Mouse (Mus musculus) embryonic facial prominence, embryonic 15.5 days (tissue): Measurements from ENCODE around the gene Cd82. TPM values are rescaled to one million over a fixed set of nuclear protein-coding genes. Genes with fewer than 3 reads are reported as not detected.

Source experiments
- ATAC-seq: fragments of 200-750 bp; cut with Nextera tagmentation; 2 replicates; pipeline ENCODE4 v1.8.0; 2017; ENCODE audit warnings: low read depth, moderate TSS enrichment; ENCODE audit not compliant: insufficient number of reproducible peaks, low FRiP score, low TSS enrichment
- H3K27ac ChIP-seq: fragments of 300-500 bp; sonication (generic); replicated peaks from 2 replicates; pipeline ENCODE4 v1.5.1; 2015; ENCODE audit warnings: mild to moderate bottlenecking, inconsistent platforms
- H3K27me3 ChIP-seq: fragments of 300-500 bp; sonication (generic); 2 replicates; pipeline ENCODE4 v1.6.1; 2015; ENCODE audit warnings: inconsistent platforms
- H3K36me3 ChIP-seq: fragments of 300-500 bp; sonication (generic); 2 replicates; pipeline ENCODE4 v1.6.1; 2015; ENCODE audit warnings: mild to moderate bottlenecking, inconsistent platforms
- H3K4me1 ChIP-seq: fragments of 300-500 bp; sonication (generic); 2 replicates; pipeline ENCODE4 v1.6.1; 2015; ENCODE audit warnings: inconsistent platforms
- H3K4me2 ChIP-seq: fragments of 300-500 bp; sonication (generic); replicated peaks from 2 replicates; pipeline ENCODE4 v1.6.1; 2015; ENCODE audit warnings: mild to moderate bottlenecking, inconsistent platforms
- H3K4me3 ChIP-seq: fragments of 300-500 bp; sonication (generic); replicated peaks from 2 replicates; pipeline ENCODE4 v1.5.1; 2015; ENCODE audit warnings: mild to moderate bottlenecking, inconsistent platforms
- H3K9ac ChIP-seq: fragments of 300-500 bp; sonication (generic); 2 replicates; pipeline ENCODE4 v1.6.1; 2015; ENCODE audit warnings: inconsistent platforms
- H3K9me3 ChIP-seq: fragments of 300-500 bp; sonication (generic); replicated peaks from 2 replicates; pipeline ENCODE4 v1.6.1; 2016; ENCODE audit warnings: inconsistent platforms
- WGBS: fragments of 180-500 bp; shearing (Covaris S2); methylation state at CpG from one replicate; pipeline ENCODE4 v1.1.7; 2015; 5-methylcytosine and 5-hydroxymethylcytosine counted together
- polyA plus RNA-seq: library from polyadenylated mRNA; unstranded; fragments of >200 nt; fragmentation: Nextera tagmentation; extraction: Ambion mirVana; gene quantifications from 2 replicates; pipeline ENCODE4 v1.2.1, GENCODE M21; 2015

Gene Cd82
- 84.0 and 86.6 TPM in 2 replicates for polyA plus RNA-seq

- no peaks in the 10 kb centered on the region for H3K36me3 ChIP-seq
- H3K4me2 ChIP-seq = peak within 1 kb of the TSS; percentile 89
- WGBS = 3% methylated on average over 20 of the region's 20 CpGs
- H3K4me3 ChIP-seq = peak within 1 kb of the TSS; percentile 58
- peaks cover 43% of the 10 kb centered on the region for H3K4me1 ChIP-seq
- no peaks in the 10 kb centered on the region for H3K9me3 ChIP-seq
- H3K27ac ChIP-seq = peak within 1 kb of the TSS; percentile 86
- H3K27me3 ChIP-seq = no peaks in the 10 kb centered on the region
- peak within 1 kb of the TSS; percentile 48 for H3K9ac ChIP-seq
- peak; percentile 85 for ATAC-seq
Measured at GRCm38 (mm10) chr2:93462760-93463159, at the start of gene Cd82. Cd82 (minus strand) TSS chr2:93463140.

GRCm38 (mm10) chr2:93512130-93512529, 49.2 kb upstream of the Cd82 start:
- H3K9ac ChIP-seq = no peak overlapping the region
- H3K36me3 ChIP-seq = no peaks in the 10 kb centered on the region
- no peak for ATAC-seq
- H3K4me3 ChIP-seq = no peak overlapping the region
- H3K27ac ChIP-seq = no peak overlapping the region
- H3K27me3 ChIP-seq = no peaks in the 10 kb centered on the region
- H3K9me3 ChIP-seq = no peaks in the 10 kb centered on the region
- peaks cover 36% of the 10 kb centered on the region for H3K4me1 ChIP-seq
- 53% methylated on average over 7 of the region's 7 CpGs for WGBS
- no peak overlapping the region for H3K4me2 ChIP-seq

- peaks cover 30% of the 10 kb centered on the region for H3K4me1 ChIP-seq
- H3K4me2 ChIP-seq = no peak overlapping the region
- H3K9ac ChIP-seq = no peak overlapping the region
- ATAC-seq = no peak
- no peaks in the 10 kb centered on the region for H3K36me3 ChIP-seq
- no peaks in the 10 kb centered on the region for H3K9me3 ChIP-seq
- H3K27me3 ChIP-seq = no peaks in the 10 kb centered on the region
- 92% methylated on average over 1 of the region's 1 CpGs for WGBS
- H3K4me3 ChIP-seq = no peak overlapping the region
- H3K27ac ChIP-seq = no peak overlapping the region
Measured at GRCm38 (mm10) chr2:93510839-93511238, 47.9 kb upstream of the Cd82 start.

- Histone ChIP-seq H3K27me3 (no peaks in the 10 kb centered on the region), H3K27ac (no peak overlapping the region), H3K9ac (no peak overlapping the region), H3K4me2 (no peak overlapping the region), H3K4me3 (no peak overlapping the region), H3K36me3 (no peaks in the 10 kb centered on the region), H3K9me3 (no peaks in the 10 kb centered on the region), H3K4me1 (peaks cover 22% of the 10 kb centered on the region)
- WGBS = 63% methylated on average over 12 of the region's 12 CpGs
- ATAC-seq = no peak
Measured at GRCm38 (mm10) chr2:93509777-93510750, 47.1 kb upstream of the Cd82 start.

GRCm38 (mm10) chr2:93505091-93505490, 42.2 kb upstream of the Cd82 start:
- Histone ChIP-seq H3K27ac (no peak overlapping the region), H3K4me2 (no peak overlapping the region), H3K4me3 (no peak overlapping the region), H3K9ac (no peak overlapping the region), H3K9me3 (no peaks in the 10 kb centered on the region), H3K4me1 (0 out of 2 replicates have a peak, but pooled peaks cover 3% of the 10 kb centered on the region), H3K27me3 (no peaks in the 10 kb centered on the region), H3K36me3 (no peaks in the 10 kb centered on the region)
- ATAC-seq = no peak
- WGBS = 76% methylated on average over 6 of the region's 6 CpGs

GRCm38 (mm10) chr2:93503353-93503752, 40.4 kb upstream of the Cd82 start:
- H3K4me2 ChIP-seq = no peak overlapping the region
- H3K27ac ChIP-seq = no peak overlapping the region
- H3K4me3 ChIP-seq = no peak overlapping the region
- no peak for ATAC-seq
- H3K36me3 ChIP-seq = no peaks in the 10 kb centered on the region
- WGBS = 56% methylated on average over 4 of the region's 4 CpGs
- no peak overlapping the region for H3K9ac ChIP-seq
- H3K4me1 ChIP-seq = 0 out of 2 replicates have a peak, but pooled peaks cover 3% of the 10 kb centered on the region
- no peaks in the 10 kb centered on the region for H3K27me3 ChIP-seq
- H3K9me3 ChIP-seq = no peaks in the 10 kb centered on the region

GRCm38 (mm10) chr2:93501303-93501702, 38.4 kb upstream of the Cd82 start:
- no peaks in the 10 kb centered on the region for H3K36me3 ChIP-seq
- H3K4me3 ChIP-seq = no peak overlapping the region
- 47% methylated on average over 10 of the region's 10 CpGs for WGBS
- no peak overlapping the region for H3K4me2 ChIP-seq
- no peaks in the 10 kb centered on the region for H3K9me3 ChIP-seq
- ATAC-seq = no peak
- no peaks in the 10 kb centered on the region for H3K27me3 ChIP-seq
- no peaks in the 10 kb centered on the region for H3K4me1 ChIP-seq
- no peak overlapping the region for H3K27ac ChIP-seq
- no peak overlapping the region for H3K9ac ChIP-seq

- Histone ChIP-seq H3K9ac (no peak overlapping the region), H3K4me1 (peaks cover 8% of the 10 kb centered on the region), H3K27ac (no peak overlapping the region), H3K27me3 (no peaks in the 10 kb centered on the region), H3K4me3 (no peak overlapping the region), H3K36me3 (no peaks in the 10 kb centered on the region), H3K4me2 (no peak overlapping the region), H3K9me3 (no peaks in the 10 kb centered on the region)
- ATAC-seq = no peak
- 84% methylated on average over 5 of the region's 5 CpGs for WGBS
Measured at GRCm38 (mm10) chr2:93497221-93497620, 34.3 kb upstream of the Cd82 start.

- no peaks in the 10 kb centered on the region for H3K9me3 ChIP-seq
- H3K4me3 ChIP-seq = no peak overlapping the region
- H3K36me3 ChIP-seq = no peaks in the 10 kb centered on the region
- H3K4me1 ChIP-seq = peaks cover 8% of the 10 kb centered on the region
- H3K27ac ChIP-seq = no peak overlapping the region
- H3K9ac ChIP-seq = no peak overlapping the region
- 55% methylated on average over 3 of the region's 3 CpGs for WGBS
- H3K4me2 ChIP-seq = no peak overlapping the region
- H3K27me3 ChIP-seq = no peaks in the 10 kb centered on the region
- 0 out of 2 replicates have a peak, but pooled peaks have one; percentile 37 for ATAC-seq
Measured at GRCm38 (mm10) chr2:93495170-93495569, 32.2 kb upstream of the Cd82 start.

GRCm38 (mm10) chr2:93493541-93493940, 30.6 kb upstream of the Cd82 start:
- Histone ChIP-seq H3K36me3 (no peaks in the 10 kb centered on the region), H3K27ac (no peak overlapping the region), H3K9me3 (no peaks in the 10 kb centered on the region), H3K4me1 (peaks cover 8% of the 10 kb centered on the region), H3K4me2 (no peak overlapping the region), H3K4me3 (no peak overlapping the region), H3K27me3 (no peaks in the 10 kb centered on the region), H3K9ac (no peak overlapping the region)
- ATAC-seq = no peak
- WGBS = 65% methylated on average over 3 of the region's 3 CpGs

- 54% methylated on average over 2 of the region's 2 CpGs for WGBS
- H3K27ac ChIP-seq = no peak overlapping the region
- H3K27me3 ChIP-seq = no peaks in the 10 kb centered on the region
- no peaks in the 10 kb centered on the region for H3K9me3 ChIP-seq
- H3K36me3 ChIP-seq = no peaks in the 10 kb centered on the region
- H3K9ac ChIP-seq = no peak overlapping the region
- no peak overlapping the region for H3K4me2 ChIP-seq
- no peak for ATAC-seq
- H3K4me1 ChIP-seq = peaks cover 11% of the 10 kb centered on the region
- H3K4me3 ChIP-seq = no peak overlapping the region
Measured at GRCm38 (mm10) chr2:93490516-93490915, 27.6 kb upstream of the Cd82 start.
